Mouse (Mus musculus) heart, postnatal 10 days (tissue): ENCODE results near the gene Otop3. TPM values are rescaled to one million over a fixed set of nuclear protein-coding genes. Genes with fewer than 3 reads are reported as not detected.
A peak's percentile ranks its signal among the peaks of the same experiment; 100 is the strongest.

Experiments
- DNase-seq, 2 experiments: peaks; one replicate each; pipeline ENCODE4 v3.0.0; 2021
- intact Hi-C: fragments of 180-260 bp; cut with DNase I; formaldehyde crosslinking; loops from one replicate; pipeline ENCODE4 v1.15.1; 2025
- total RNA-seq, 2 experiments: library from RNA; stranded (reverse); gene quantifications; 2 replicates each; pipeline ENCODE4 v1.2.3; 2021

Otop3 gene
- not detected for total RNA-seq

- no peak for DNase-seq
- intact Hi-C loops, result no loop called here
Measured at GRCm38 (mm10) chr11:115334531-115334930, at the start of gene Otop3. Otop3 (plus strand) TSS chr11:115334731.

- intact Hi-C loops, result no loop called here
- no peak for DNase-seq
Measured at GRCm38 (mm10) chr11:115285282-115285681, 49.2 kb upstream of the Otop3 start.

GRCm38 (mm10) chr11:115286201-115286993 is 48.1 kb upstream of the Otop3 start:
- intact Hi-C loops, result no loop called here

GRCm38 (mm10) chr11:115287386-115287785 is 47.1 kb upstream of the Otop3 start:
- intact Hi-C loops, result no loop called here
- DNase-seq, result no peak

More at GRCm38 (mm10) chr11:115286201-115286993, 48.1 kb upstream of the Otop3 start:
- no peak for DNase-seq

- no peak for DNase-seq
- intact Hi-C loops, result no loop called here
Measured at GRCm38 (mm10) chr11:115288305-115288704, 46.2 kb upstream of the Otop3 start.

GRCm38 (mm10) chr11:115289885-115290284 is 44.6 kb upstream of the Otop3 start:
- DNase-seq, result no peak
- intact Hi-C loops, result no loop called here

- no peak for DNase-seq
- intact Hi-C loops, result no loop called here
Measured at GRCm38 (mm10) chr11:115290314-115290713, 44.2 kb upstream of the Otop3 start.

- DNase-seq, result peak; percentile 89
Measured at GRCm38 (mm10) chr11:115290919-115291318, 43.6 kb upstream of the Otop3 start.

GRCm38 (mm10) chr11:115291503-115291902 is 43.0 kb upstream of the Otop3 start:
- intact Hi-C loops, result no loop called here
- no peak for DNase-seq

More at GRCm38 (mm10) chr11:115290919-115291318, 43.6 kb upstream of the Otop3 start:
- intact Hi-C loops, result no loop called here

- no peak for DNase-seq
- intact Hi-C loops, result no loop called here
Measured at GRCm38 (mm10) chr11:115292631-115293375, 41.7 kb upstream of the Otop3 start.

- intact Hi-C loops, result no loop called here
- DNase-seq, result no peak
Measured at GRCm38 (mm10) chr11:115295939-115296338, 38.6 kb upstream of the Otop3 start.

- DNase-seq, result no peak
- intact Hi-C loops, result no loop called here
Measured at GRCm38 (mm10) chr11:115296471-115297210, 37.9 kb upstream of the Otop3 start.

GRCm38 (mm10) chr11:115297214-115297826 is 37.2 kb upstream of the Otop3 start, which contains the start of gene Fads6:
Fads6 (minus strand) TSS chr11:115297663.
- peak; percentile 49 to 59 for DNase-seq
- intact Hi-C loops, result no loop called here

- intact Hi-C loops, result no loop called here
- no peak for DNase-seq
Measured at GRCm38 (mm10) chr11:115298160-115298559, 36.4 kb upstream of the Otop3 start.

GRCm38 (mm10) chr11:115300745-115301144 is 33.8 kb upstream of the Otop3 start:
- DNase-seq, result no peak
- intact Hi-C loops, result no loop called here

GRCm38 (mm10) chr11:115301351-115301750 is 33.2 kb upstream of the Otop3 start:
- no peak for DNase-seq
- intact Hi-C loops, result no loop called here

GRCm38 (mm10) chr11:115303167-115303566 is 31.4 kb upstream of the Otop3 start:
- intact Hi-C loops, result no loop called here
- DNase-seq, result no peak

- DNase-seq, result no peak
- intact Hi-C loops, result no loop called here
Measured at GRCm38 (mm10) chr11:115306863-115307262, 27.7 kb upstream of the Otop3 start, which contains the start of gene Otop2. Otop2 (plus strand) TSS chr11:115307163.

GRCm38 (mm10) chr11:115308781-115309180 is 25.8 kb upstream of the Otop3 start:
- intact Hi-C loops, result no loop called here
- DNase-seq, result no peak

GRCm38 (mm10) chr11:115314249-115314648 is 20.3 kb upstream of the Otop3 start:
- intact Hi-C loops, result loop anchor here (5.0 kb wide), 1 partner anchor 38 kb away; no protein-coding TSS in a partner anchor
- DNase-seq, result no peak
